Mouse (Mus musculus): Measurements from ENCODE around the gene Olfr1500. TPM values are rescaled to one million over a fixed set of nuclear protein-coding genes. Genes with fewer than 3 reads are reported as not detected.
"Not testable (repeated sequence)": the region's sequence is repeated elsewhere in the genome, so short reads cannot be mapped to it uniquely, and the experiment has no call there.

Olfr1500 gene
- polyA plus RNA-seq (2015; fragmentation: Nextera tagmentation; extraction: Ambion mirVana) = not detected in 2 replicates

- no peak within 1 kb of the TSS for H3K4me3 ChIP-seq
- no peaks in the 10 kb centered on the region for H3K4me1 ChIP-seq (replicated peaks)
- no peak within 1 kb of the TSS for H3K27ac ChIP-seq
- H3K9me3 ChIP-seq = no peaks in the 10 kb centered on the region
- H3K27me3 ChIP-seq = no peaks in the 10 kb centered on the region
- no peak within 1 kb of the TSS for H3K9ac ChIP-seq
- H3K4me2 ChIP-seq = no peak within 1 kb of the TSS
- H3K36me3 ChIP-seq = no peaks in the 10 kb centered on the region
- ATAC-seq (ENCODE audit: low FRiP score) = no peak
These were observed at the start of gene Olfr1500 for GRCm38 (mm10) chr19:13830388-13830787. Gene Olfr1500, minus strand, starts transcription at chr19:13830488.

GRCm38 (mm10) chr19:13861495-13861894 lies 31.2 kb upstream of the Olfr1500 start, which contains the start of gene Olfr1502:
Gene Olfr1502, plus strand, starts transcription at chr19:13861795.
- Histone ChIP-seq H3K4me1 (replicated peaks) (no peaks in the 10 kb centered on the region), H3K27ac (no peak within 1 kb of the TSS), H3K36me3 (no peaks in the 10 kb centered on the region), H3K4me2 (no peak within 1 kb of the TSS), H3K9ac (no peak within 1 kb of the TSS), H3K4me3 (no peak within 1 kb of the TSS), H3K9me3 (no peaks in the 10 kb centered on the region), H3K27me3 (no peaks in the 10 kb centered on the region)
- no peak for ATAC-seq (ENCODE audit: low FRiP score)
- 95% methylated on average over 1 of the region's 1 CpGs for WGBS

GRCm38 (mm10) chr19:13850592-13850991 lies 20.3 kb upstream of the Olfr1500 start, which contains the start of gene Olfr1501:
Gene Olfr1501, minus strand, starts transcription at chr19:13850692.
- H3K9me3 ChIP-seq; H3K36me3 ChIP-seq; H3K27me3 ChIP-seq; H3K9ac ChIP-seq; ATAC-seq (ENCODE audit: low FRiP score); H3K4me2 ChIP-seq; H3K27ac ChIP-seq; H3K4me1 ChIP-seq (replicated peaks); H3K4me3 ChIP-seq: not testable (repeated sequence)

- no peak for ATAC-seq (ENCODE audit: low FRiP score)
- Histone ChIP-seq H3K4me3 (no peak overlapping the region), H3K9ac (no peak overlapping the region), H3K9me3 (no peaks in the 10 kb centered on the region), H3K27me3 (no peaks in the 10 kb centered on the region), H3K27ac (no peak overlapping the region), H3K4me1 (replicated peaks) (no peaks in the 10 kb centered on the region), H3K4me2 (no peak overlapping the region), H3K36me3 (no peaks in the 10 kb centered on the region)
- 78% methylated on average over 3 of the region's 3 CpGs for WGBS
These were observed 1.8 kb downstream of the Olfr1500 start for GRCm38 (mm10) chr19:13828447-13828846.

- ATAC-seq (ENCODE audit: low FRiP score) = no peak
These were observed 9.4 kb downstream of the Olfr1500 start for GRCm38 (mm10) chr19:13820847-13821246.

GRCm38 (mm10) chr19:13819347-13819746 lies 10.9 kb downstream of the Olfr1500 start, which contains the start of gene Olfr1499:
Gene Olfr1499, minus strand, starts transcription at chr19:13819447.
- no peaks in the 10 kb centered on the region for H3K9me3 ChIP-seq
- H3K4me3 ChIP-seq = no peak within 1 kb of the TSS
- H3K27ac ChIP-seq = no peak within 1 kb of the TSS
- H3K4me1 ChIP-seq (replicated peaks) = no peaks in the 10 kb centered on the region
- no peak within 1 kb of the TSS for H3K4me2 ChIP-seq
- H3K36me3 ChIP-seq = no peaks in the 10 kb centered on the region
- no peak for ATAC-seq (ENCODE audit: low FRiP score)
- no peaks in the 10 kb centered on the region for H3K27me3 ChIP-seq
- H3K9ac ChIP-seq = no peak within 1 kb of the TSS

More at GRCm38 (mm10) chr19:13820847-13821246, 9.4 kb downstream of the Olfr1500 start:
- no peaks in the 10 kb centered on the region for H3K27me3 ChIP-seq
- no peak overlapping the region for H3K4me3 ChIP-seq
- H3K36me3 ChIP-seq = no peaks in the 10 kb centered on the region
- H3K9me3 ChIP-seq = no peaks in the 10 kb centered on the region
- no peak overlapping the region for H3K4me2 ChIP-seq
- WGBS = 74% methylated on average over 5 of the region's 5 CpGs
- H3K4me1 ChIP-seq (replicated peaks) = no peaks in the 10 kb centered on the region
- H3K9ac ChIP-seq = no peak overlapping the region
- no peak overlapping the region for H3K27ac ChIP-seq

GRCm38 (mm10) chr19:13818827-13819226 lies 11.5 kb downstream of the Olfr1500 start:
- H3K27me3 ChIP-seq = no peaks in the 10 kb centered on the region
- no peak overlapping the region for H3K4me2 ChIP-seq
- H3K27ac ChIP-seq = no peak overlapping the region
- no peaks in the 10 kb centered on the region for H3K9me3 ChIP-seq
- no peak overlapping the region for H3K4me3 ChIP-seq
- no peaks in the 10 kb centered on the region for H3K4me1 ChIP-seq (replicated peaks)
- H3K9ac ChIP-seq = no peak overlapping the region
- H3K36me3 ChIP-seq = no peaks in the 10 kb centered on the region
- 36% methylated on average over 5 of the region's 5 CpGs for WGBS
- no peak for ATAC-seq (ENCODE audit: low FRiP score)

GRCm38 (mm10) chr19:13812823-13813222 lies 17.5 kb downstream of the Olfr1500 start:
- 62% methylated on average over 2 of the region's 2 CpGs for WGBS

GRCm38 (mm10) chr19:13805486-13805885 lies 24.8 kb downstream of the Olfr1500 start:
- not testable (repeated sequence) for H3K27ac ChIP-seq; H3K4me2 ChIP-seq; H3K4me3 ChIP-seq; H3K9ac ChIP-seq; ATAC-seq (ENCODE audit: low FRiP score); H3K36me3 ChIP-seq; H3K4me1 ChIP-seq (replicated peaks); H3K9me3 ChIP-seq; H3K27me3 ChIP-seq
- WGBS = 62% methylated on average over 1 of the region's 1 CpGs

More at GRCm38 (mm10) chr19:13812823-13813222, 17.5 kb downstream of the Olfr1500 start:
- Histone ChIP-seq H3K27me3 (no peaks in the 10 kb centered on the region), H3K9ac (no peak overlapping the region), H3K27ac (no peak overlapping the region), H3K36me3 (no peaks in the 10 kb centered on the region), H3K4me1 (replicated peaks) (no peaks in the 10 kb centered on the region), H3K4me3 (no peak overlapping the region), H3K9me3 (no peaks in the 10 kb centered on the region), H3K4me2 (no peak overlapping the region)
- no peak for ATAC-seq (ENCODE audit: low FRiP score)

- no peaks in the 10 kb centered on the region for H3K36me3 ChIP-seq
- H3K9me3 ChIP-seq = no peaks in the 10 kb centered on the region
- no peak for ATAC-seq (ENCODE audit: low FRiP score)
- H3K27ac ChIP-seq = no peak within 1 kb of the TSS
- no peak within 1 kb of the TSS for H3K4me3 ChIP-seq
- no peaks in the 10 kb centered on the region for H3K4me1 ChIP-seq (replicated peaks)
- no peaks in the 10 kb centered on the region for H3K27me3 ChIP-seq
- no peak within 1 kb of the TSS for H3K9ac ChIP-seq
- no peak within 1 kb of the TSS for H3K4me2 ChIP-seq
These were observed 32.2 kb downstream of the Olfr1500 start, which contains the start of gene Olfr1497 for GRCm38 (mm10) chr19:13798102-13798501. Gene Olfr1497, minus strand, starts transcription at chr19:13798202.

GRCm38 (mm10) chr19:13777578-13777977 lies 52.7 kb downstream of the Olfr1500 start, which contains the start of gene Olfr1496:
Gene Olfr1496, plus strand, starts transcription at chr19:13777878.
- Histone ChIP-seq H3K36me3 (no peaks in the 10 kb centered on the region), H3K9me3 (no peaks in the 10 kb centered on the region), H3K27ac (no peak within 1 kb of the TSS), H3K4me1 (replicated peaks) (no peaks in the 10 kb centered on the region), H3K4me3 (no peak within 1 kb of the TSS), H3K27me3 (no peaks in the 10 kb centered on the region), H3K9ac (no peak within 1 kb of the TSS), H3K4me2 (no peak within 1 kb of the TSS)
- 92% methylated on average over 1 of the region's 1 CpGs for WGBS
- no peak for ATAC-seq (ENCODE audit: low FRiP score)
